Mouse (Mus musculus): Measurements from ENCODE around the gene 9830107B12Rik. TPM values are rescaled to one million over a fixed set of nuclear protein-coding genes. Genes with fewer than 3 reads are reported as not detected.

Gene 9830107B12Rik
- 0.07 and 0.17 TPM in 2 replicates for polyA plus RNA-seq (2012; rRNA removed)

GRCm38 (mm10) chr17:48146120-48146519, at the start of gene 9830107B12Rik:
Gene 9830107B12Rik, minus strand, starts transcription at chr17:48146268.

GRCm38 (mm10) chr17:48167103-48167502, 21.0 kb upstream of the 9830107B12Rik start, which contains the start of gene A530064D06Rik:
Gene A530064D06Rik, minus strand, starts transcription at chr17:48167275.

GRCm38 (mm10) chr17:48089019-48089418, 57.0 kb downstream of the 9830107B12Rik start, which contains the start of gene 1700067P10Rik:
Gene 1700067P10Rik, plus strand, starts transcription at chr17:48089319.

Other genes with a start within 250 kb of the 9830107B12Rik start
- 7.8 and 8.1 TPM in 2 replicates for gene Foxp4, start 221.6 kb downstream of the 9830107B12Rik start, polyA plus RNA-seq (2012; rRNA removed)
- gene 1700122O11Rik, start 108.0 kb downstream of the 9830107B12Rik start, polyA plus RNA-seq (2012; rRNA removed) = not detected in 2 replicates
- gene 1700067P10Rik, start 56.9 kb downstream of the 9830107B12Rik start, polyA plus RNA-seq (2012; rRNA removed) = not detected in 2 replicates
- 0.24 and 0.25 TPM in 2 replicates for gene A530064D06Rik, start 21.0 kb upstream of the 9830107B12Rik start, polyA plus RNA-seq (2012; rRNA removed)
- gene Trem1, start 86.5 kb upstream of the 9830107B12Rik start, polyA plus RNA-seq (2012; rRNA removed) = 0.40 and 0.50 TPM in 2 replicates
- gene Trem3, start 101.5 kb upstream of the 9830107B12Rik start, polyA plus RNA-seq (2012; rRNA removed) = 1.5 and 2.4 TPM in 2 replicates
- gene Treml4, start 118.0 kb upstream of the 9830107B12Rik start, polyA plus RNA-seq (2012; rRNA removed) = 3.8 and 5.1 TPM in 2 replicates
- 10.0 and 11.8 TPM in 2 replicates for gene Treml2, start 153.2 kb upstream of the 9830107B12Rik start, polyA plus RNA-seq (2012; rRNA removed)
- gene B430306N03Rik, start 169.9 kb upstream of the 9830107B12Rik start, polyA plus RNA-seq (2012; rRNA removed) = 1.7 and 2.1 TPM in 2 replicates
- 2.4 and 3.3 TPM in 2 replicates for gene Trem2, start 200.1 kb upstream of the 9830107B12Rik start, polyA plus RNA-seq (2012; rRNA removed)
- 16.0 and 16.5 TPM in 2 replicates for gene Treml1, start 213.6 kb upstream of the 9830107B12Rik start, polyA plus RNA-seq (2012; rRNA removed)